Mouse (Mus musculus) cerebellum, adult 2 months (tissue): ENCODE results near the gene Cdc42bpa.

ENCODE experiments used
- CTCF ChIP-seq: fragments of 200-500 bp; IDR thresholded peaks from 2 replicates; pipeline ENCODE4 v1.5.1; 2011; ENCODE audit warnings: low read depth, mild to moderate bottlenecking, control low read depth, low read length, moderate library complexity, borderline replicate concordance; ENCODE audit not compliant: insufficient read depth
- POLR2A ChIP-seq: fragments of 200-500 bp; IDR thresholded peaks from 2 replicates; pipeline ENCODE4 v1.6.1; 2011; ENCODE audit warnings: low read length, control low read depth, borderline replicate concordance; ENCODE audit not compliant: insufficient read depth

GRCm38 (mm10) chr1:179982933-179983332 is 22.7 kb downstream of the Cdc42bpa start:
- TF ChIP-seq CTCF, result no peak
- TF ChIP-seq POLR2A, result no peak
